Comparison of ENCODE assay signal across 8 mouse cellular contexts in genomic region chr1:77043749-77044564, GRCm38 (mm10).
DNase-seq lines count a peak whose midpoint lies in the region.

No protein-coding gene starts in this region.

- peak; percentile 37 for DNase-seq in gastrocnemius, postnatal 10 days
- no peak for DNase-seq in gastrocnemius, adult 8-10 months (ENCODE audit: low spot score in 2 of 2)
- DNase-seq in testis, postnatal 10 days (ENCODE audit: low spot score) = peak; percentile 59
- DNase-seq in testis, postnatal 14 days (ENCODE audit: low spot score) = no peak
- peak; percentile 25 to 32 for DNase-seq in lung, adult 18-20 months
- no peak for DNase-seq in urinary bladder, postnatal 14 days (ENCODE audit: low spot score)
- DNase-seq in frontal cortex, postnatal 14 days (ENCODE audit: low spot score in 2 of 2) = no peak
- DNase-seq in spleen, postnatal 36 days (ENCODE audit: low spot score in 2 of 2) = no peak

Comparison
In these comparisons a context has a peak if more than half of its experiments do, and no peak if none do; other contexts are left out.
1. DNase-seq: peak in gastrocnemius, postnatal 10 days (single experiment), testis, postnatal 10 days (single experiment) and lung, adult 18-20 months (2 of 2); none in gastrocnemius, adult 8-10 months (0 of 2), testis, postnatal 14 days (single experiment), urinary bladder, postnatal 14 days (single experiment), frontal cortex, postnatal 14 days (0 of 2) and spleen, postnatal 36 days (0 of 2).